Mouse (Mus musculus) heart, adult 9 months (tissue): ENCODE measurements at regions not wholly inside any gene's neighbourhood (a gene's known extent, or its start where the extent isn't known, plus 50 kb on each side); places are given as distances from the start of the nearest gene placed in this dataset.
A peak's percentile ranks its signal among the peaks of the same experiment; 100 is the strongest.

ENCODE experiments used
- DNase-seq, 2 experiments: peaks; one replicate each; pipeline ENCODE4 v3.0.0; 2022; ENCODE audit warnings: low spot score in 2 of 2

- no peak for DNase-seq
These were observed 241.3 kb downstream of the 1500009L16Rik start for GRCm38 (mm10) chr10:83963779-83964643.

DNA sequence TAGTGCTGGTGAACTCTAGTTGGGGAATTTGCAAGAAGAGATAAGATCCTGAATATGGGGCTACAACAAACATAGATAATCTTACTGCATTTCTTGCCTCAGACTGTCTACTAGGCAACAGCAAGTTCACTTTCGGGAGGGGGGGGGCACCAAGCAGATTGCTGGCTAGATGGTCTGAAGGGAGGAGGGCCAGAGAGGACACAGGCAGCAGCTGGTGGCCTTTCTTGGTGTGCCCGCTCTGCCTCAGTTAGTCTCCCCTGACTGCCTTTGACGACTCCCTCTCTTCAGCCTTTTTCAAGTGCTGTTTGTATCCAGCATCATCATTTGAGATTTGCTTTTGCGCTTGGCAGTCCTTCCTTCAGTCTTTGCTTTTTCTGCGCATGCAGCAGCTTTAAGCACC is 242.2 kb downstream of the 1500009L16Rik start:
- DNase-seq = no peak

- DNase-seq = peak; percentile 15 to 41
These were observed 247.8 kb downstream of the 1500009L16Rik start for GRCm38 (mm10) chr10:83970501-83970900.

DNA sequence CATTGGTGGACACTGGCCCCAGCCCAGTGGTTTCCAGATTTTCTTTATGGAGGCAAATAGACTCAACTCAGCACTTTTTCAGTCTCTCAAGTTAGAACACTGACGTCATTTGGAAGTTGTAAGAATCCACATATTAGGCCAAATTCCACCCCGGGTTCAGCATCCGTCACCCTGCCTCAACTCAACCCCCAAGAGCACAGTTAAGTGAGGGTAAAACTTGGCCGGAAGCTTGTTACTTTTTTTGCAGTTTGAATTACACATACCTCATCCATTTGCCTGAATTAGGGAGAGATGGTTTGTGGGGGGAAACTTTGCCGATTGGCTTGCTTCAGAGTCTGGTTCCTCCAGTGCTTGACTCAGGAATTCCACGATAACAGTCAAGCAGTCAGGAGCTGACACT is 251.9 kb downstream of the 1500009L16Rik start:
- DNase-seq = peak; percentile 35 to 43

- DNase-seq = no peak
These were observed 253.9 kb downstream of the 1500009L16Rik start for GRCm38 (mm10) chr10:83976548-83976947.

GRCm38 (mm10) chr10:83979930-83980329 is 257.3 kb downstream of the 1500009L16Rik start:
- DNase-seq = no peak

DNA sequence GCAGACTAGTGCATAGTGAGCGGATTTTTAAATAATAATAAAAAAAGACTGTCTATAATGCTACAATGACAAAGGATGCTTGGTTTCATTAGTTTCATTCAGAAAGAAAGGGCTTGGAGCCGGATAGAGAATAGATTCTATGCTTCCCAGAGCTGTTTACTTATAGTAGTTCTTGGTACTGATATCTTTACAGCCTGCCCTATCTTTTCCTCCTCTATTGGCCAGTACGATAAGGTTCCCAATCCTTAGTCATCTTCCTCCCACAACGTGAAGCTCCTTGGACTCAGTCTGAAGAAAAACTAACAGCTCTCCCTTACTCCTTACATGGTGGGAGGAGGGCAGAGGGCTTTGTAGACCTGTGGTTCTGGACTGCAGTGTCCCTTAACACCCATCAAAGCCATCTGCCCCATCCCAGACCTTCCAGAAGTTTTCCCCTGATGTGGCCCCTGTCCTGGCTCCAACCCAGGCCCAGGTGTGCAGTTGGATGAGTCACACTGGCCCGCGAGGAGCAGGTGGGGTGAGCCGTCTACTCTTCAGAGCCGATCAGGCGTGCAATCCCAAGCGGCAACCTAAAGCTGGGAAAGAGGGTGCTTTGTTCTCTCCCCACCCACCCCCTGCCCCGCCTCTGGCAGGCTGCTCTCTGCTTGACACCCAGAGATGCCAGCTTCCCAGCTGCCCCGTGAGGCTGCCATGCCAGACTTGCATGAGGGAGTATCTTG is 262.2 kb downstream of the 1500009L16Rik start:
- DNase-seq = no peak

DNA sequence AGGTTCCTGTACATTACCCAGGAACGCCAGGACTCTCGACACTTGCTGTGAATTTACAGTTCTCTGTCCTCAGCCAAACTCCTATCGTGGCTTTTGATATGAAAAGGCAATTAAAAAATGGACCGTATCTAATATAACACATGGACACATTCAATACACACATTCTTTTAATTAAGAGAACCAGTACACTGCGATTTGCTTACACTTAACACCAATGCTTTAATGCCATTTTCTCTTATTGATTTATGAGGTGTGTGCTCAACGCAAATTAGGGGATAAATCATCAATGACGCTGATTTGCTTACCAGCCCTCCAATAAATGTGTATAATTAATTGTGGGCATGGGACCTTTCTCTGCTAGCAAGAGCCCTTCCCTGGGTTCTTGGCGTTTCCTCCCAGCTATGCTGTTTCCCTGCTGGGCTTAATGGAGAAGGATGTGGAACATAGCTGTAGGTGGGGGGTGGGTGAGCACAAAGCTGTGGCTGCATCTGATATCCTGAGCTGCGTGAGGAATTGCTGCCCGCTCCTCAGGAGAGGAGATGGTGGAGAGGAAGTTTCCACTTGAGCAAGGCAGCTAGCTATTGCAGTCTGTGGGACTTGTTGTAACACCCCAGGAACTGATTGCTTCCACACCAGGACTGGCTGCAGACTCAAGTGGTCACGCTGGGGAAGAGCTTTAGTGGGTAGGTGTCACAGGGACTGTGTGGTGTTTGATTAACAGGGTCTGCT is 270.1 kb downstream of the 1500009L16Rik start:
- no peak for DNase-seq

- no peak for DNase-seq
These were observed 272.4 kb downstream of the 1500009L16Rik start for GRCm38 (mm10) chr10:83995026-83995600.

DNA sequence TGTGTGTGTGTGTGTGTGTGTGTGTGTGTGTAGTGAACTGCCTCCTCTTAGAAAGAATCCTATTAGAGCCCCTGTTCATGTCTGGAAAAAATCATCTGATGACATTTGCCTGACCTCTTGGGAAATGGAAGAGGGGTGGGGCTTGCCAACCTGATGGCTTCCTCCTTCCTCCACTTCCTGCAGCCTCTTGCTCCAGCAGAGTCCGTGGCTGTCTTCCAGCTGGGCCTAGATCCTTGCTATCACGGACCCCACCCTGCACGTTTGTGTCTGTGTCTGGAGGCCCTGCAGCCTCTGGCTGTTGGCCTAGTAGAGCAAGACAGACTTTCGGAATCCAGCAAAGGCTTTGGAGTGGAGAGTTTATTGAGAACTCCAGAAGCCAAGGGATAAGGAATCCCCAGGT is 273.2 kb downstream of the 1500009L16Rik start:
- peak; percentile 85 to 86 for DNase-seq

GRCm38 (mm10) chr10:83996489-83996888 is 273.8 kb downstream of the 1500009L16Rik start:
- DNase-seq = no peak

DNA sequence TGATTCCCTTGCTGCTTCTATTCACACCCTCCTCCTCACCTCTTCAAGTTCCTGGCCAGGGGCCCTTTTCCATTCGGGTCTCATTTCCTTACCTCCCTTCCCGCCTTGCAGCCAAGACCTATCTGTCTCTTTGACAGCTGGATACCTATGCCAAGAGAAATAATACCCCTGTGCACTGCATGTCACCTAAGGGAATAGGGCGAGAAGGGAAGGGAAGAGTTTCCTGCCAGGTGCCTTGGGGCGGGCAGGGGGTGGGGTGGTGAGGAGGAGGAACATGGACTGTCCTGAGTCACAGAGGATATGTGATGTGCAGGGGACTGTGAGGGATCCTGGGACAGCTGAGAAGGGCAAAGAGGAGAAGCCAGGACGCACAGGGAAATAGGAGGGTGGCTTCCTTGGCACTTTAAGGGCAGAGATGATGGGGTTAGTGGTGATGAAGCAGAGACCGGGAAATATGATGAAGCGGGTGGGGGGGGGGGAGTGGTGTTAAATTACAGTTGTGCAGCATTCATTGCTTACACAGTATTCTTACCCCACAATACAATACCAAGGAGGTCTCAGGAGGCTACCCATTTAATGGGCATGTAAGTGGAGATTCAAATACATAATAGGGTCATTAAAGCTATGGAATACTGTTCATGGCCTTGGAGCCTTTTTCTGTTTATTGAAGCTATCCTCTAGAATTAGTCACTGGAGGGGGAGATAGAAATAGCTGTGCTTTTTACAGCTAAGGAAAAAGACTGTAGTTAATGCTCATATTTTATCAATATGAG is 278.0 kb downstream of the 1500009L16Rik start:
- peak; percentile 26 to 57 for DNase-seq

DNA sequence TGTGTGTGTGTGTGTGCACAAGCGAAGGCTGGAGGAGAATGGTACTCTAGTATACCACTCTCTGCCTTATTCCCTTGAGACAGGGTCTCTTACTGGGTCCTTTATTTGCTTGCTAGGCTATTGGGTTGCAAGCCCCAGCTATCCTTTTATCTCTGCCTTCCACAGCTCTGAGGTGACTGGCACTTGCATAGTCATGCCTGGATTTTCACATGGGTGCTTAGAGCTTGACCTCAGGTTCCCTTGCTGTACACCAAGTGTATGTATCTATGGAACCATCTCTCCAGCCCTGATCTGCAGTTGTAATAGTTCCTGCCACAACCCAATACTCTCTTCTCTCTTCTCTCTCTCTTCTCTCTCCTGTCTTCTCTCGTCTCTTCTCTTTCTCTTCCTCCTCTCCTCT is 280.1 kb downstream of the 1500009L16Rik start:
- DNase-seq = no peak

DNA sequence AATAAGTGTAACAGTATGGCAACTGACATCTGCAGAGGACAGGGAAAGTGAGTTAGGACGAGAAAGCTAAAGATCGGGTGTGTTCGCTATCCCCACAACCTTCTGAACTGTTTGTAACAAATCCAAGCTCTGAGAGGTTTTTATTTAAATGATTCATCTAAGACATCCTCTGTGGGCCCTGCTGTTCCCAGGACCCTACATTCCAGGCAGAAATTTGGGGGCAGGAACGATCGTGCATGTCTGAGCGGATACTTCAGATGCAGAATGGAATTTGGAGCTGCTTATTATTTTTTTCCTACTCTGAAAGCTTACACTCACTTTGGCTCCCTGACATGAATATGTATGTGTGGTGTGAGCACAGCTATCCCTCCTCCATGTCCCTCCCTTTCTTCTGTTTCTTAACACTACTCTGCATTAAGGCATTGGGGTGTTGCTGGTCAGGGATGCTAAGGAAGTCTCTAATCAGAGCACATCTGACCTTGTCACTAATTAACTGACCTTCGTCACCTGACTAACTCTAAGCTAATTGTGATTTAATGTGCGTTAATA is 281.0 kb downstream of the 1500009L16Rik start:
- no peak for DNase-seq

DNA sequence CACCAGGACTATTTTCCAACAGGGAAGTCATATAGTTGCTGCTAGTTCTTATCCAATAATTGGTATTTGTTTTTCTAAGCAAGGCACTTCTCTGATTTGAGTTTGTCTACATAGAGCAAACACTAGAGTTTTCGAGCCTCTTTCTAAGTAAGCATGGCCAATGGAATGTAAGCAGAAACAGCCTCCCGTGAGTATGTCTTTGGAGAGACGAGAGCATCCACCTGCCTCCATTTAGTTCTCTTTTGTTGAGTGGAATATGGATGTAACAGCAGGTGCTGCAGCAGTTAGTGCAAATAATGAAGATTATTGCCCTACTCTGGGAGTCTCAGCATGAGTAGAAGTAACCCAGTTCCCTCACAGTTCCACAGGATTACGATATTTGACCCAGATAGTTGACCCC is 286.3 kb downstream of the 1500009L16Rik start:
- DNase-seq = no peak

- peak; percentile 39 to 65 for DNase-seq
These were observed 296.7 kb downstream of the 1500009L16Rik start for GRCm38 (mm10) chr10:84019381-84019780.

- DNase-seq = peak in 1 of 2 experiments; percentile 45
These were observed 297.5 kb downstream of the 1500009L16Rik start for GRCm38 (mm10) chr10:84020023-84020620.

DNA sequence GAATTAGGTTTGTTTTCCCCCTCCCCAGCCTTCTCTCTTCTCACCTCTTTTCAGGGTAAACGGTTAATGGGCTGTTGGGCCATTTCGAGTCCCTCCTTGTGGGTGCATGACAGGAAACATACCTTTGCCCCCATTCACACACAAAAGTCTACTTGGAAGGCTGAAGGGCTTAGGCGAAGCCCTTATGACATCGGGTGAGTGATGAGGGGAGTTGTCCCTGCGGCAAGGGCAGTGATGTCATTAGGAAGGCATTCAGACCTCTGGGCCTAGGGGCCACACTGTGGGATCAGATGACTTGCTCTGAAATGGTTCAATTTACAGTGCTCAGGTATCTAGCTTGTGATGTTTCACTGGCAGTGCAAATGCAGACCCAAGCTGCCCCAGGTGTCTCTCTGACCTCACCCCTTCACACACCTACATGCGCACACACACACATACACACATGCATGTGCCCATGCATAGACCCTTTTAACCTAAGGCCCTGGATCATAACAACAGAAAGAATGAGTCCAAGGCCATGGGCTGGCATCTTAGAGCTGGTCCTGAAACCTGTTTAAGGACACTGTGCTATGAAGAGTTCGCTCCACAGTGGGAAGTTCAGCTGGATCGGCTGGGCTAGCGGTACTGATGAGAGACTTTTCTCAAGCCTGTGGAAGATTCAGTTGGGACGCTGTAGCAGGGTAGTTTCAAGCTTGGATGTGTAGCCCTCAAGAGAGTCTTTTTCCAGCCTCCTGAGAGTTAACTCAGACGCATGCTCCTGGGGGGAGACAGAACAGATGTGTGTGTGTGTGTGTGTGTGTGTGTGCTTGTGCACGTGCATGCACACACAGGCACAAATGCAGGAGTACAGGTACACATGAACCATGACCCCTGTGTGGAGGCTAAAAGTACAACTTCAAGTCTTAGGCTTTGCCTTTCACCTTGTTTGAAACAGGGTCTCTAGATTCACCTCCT is 298.8 kb downstream of the 1500009L16Rik start:
- DNase-seq = no peak

DNA sequence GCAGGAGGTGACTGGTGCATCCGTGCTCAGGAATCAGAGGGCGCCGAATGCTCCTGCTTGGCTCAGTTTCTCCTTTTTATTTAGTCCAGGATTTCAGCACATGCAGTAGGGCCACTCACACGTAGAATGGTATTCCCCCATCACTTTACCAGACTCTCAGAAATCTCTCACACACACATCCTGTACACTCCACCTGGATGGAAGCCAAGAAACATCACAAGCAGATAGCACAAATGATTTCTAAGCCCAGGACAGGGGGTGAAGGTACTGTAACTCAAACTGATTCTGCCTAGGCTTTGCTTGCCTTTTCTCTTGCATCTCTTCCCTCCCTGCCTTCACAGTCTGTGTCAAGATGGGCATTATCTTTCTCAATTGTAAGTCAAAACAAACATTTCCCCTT is 301.6 kb downstream of the 1500009L16Rik start:
- no peak for DNase-seq
